Mouse (Mus musculus): ENCODE data around the gene Enpp1. TPM values are rescaled to one million over a fixed set of nuclear protein-coding genes. Genes with fewer than 3 reads are reported as not detected.
"Not testable (repeated sequence)": the region's sequence is repeated elsewhere in the genome, so short reads cannot be mapped to it uniquely, and the experiment has no call there.

Enpp1 gene
- polyA plus RNA-seq, 1 experiment: 26.9 TPM

GRCm38 (mm10) chr10:24629086-24629720 is 82.8 kb downstream of the Enpp1 start:
- TF ChIP-seq POLR2A (IDR thresholded peaks at IDR 0.05; ENCODE audit: low read depth, low read length): no peak
- TF ChIP-seq CTCF (IDR thresholded peaks at IDR 0.05; ENCODE audit: borderline replicate concordance, insufficient read depth, low read length): no peak
- Histone ChIP-seq H3K4me1 (ENCODE audit: control insufficient read depth, insufficient read depth, low read length) (no peaks in the 10 kb centered on the region), H3K4me3 (ENCODE audit: insufficient read depth, low read length) (no peak overlapping the region), H3K27ac (ENCODE audit: insufficient read depth, low read length) (no peak overlapping the region)

- no peak overlapping the region for H3K27ac ChIP-seq (ENCODE audit: insufficient read depth, low read length)
- TF ChIP-seq CTCF (IDR thresholded peaks at IDR 0.05; ENCODE audit: borderline replicate concordance, insufficient read depth, low read length) (no peak), POLR2A (IDR thresholded peaks at IDR 0.05; ENCODE audit: low read depth, low read length) (no peak)
- H3K4me1 ChIP-seq (ENCODE audit: control insufficient read depth, insufficient read depth, low read length): no peaks in the 10 kb centered on the region
- H3K4me3 ChIP-seq (ENCODE audit: insufficient read depth, low read length): no peak overlapping the region
Measured at GRCm38 (mm10) chr10:24628466-24628865, 83.5 kb downstream of the Enpp1 start.

GRCm38 (mm10) chr10:24627262-24627661 is 84.7 kb downstream of the Enpp1 start:
- H3K4me3 ChIP-seq (ENCODE audit: insufficient read depth, low read length): no peak overlapping the region
- TF ChIP-seq POLR2A (IDR thresholded peaks at IDR 0.05; ENCODE audit: low read depth, low read length) (no peak), CTCF (IDR thresholded peaks at IDR 0.05; ENCODE audit: borderline replicate concordance, insufficient read depth, low read length) (no peak)

GRCm38 (mm10) chr10:24625060-24625701 is 86.8 kb downstream of the Enpp1 start:
- TF ChIP-seq CTCF (IDR thresholded peaks at IDR 0.05; ENCODE audit: borderline replicate concordance, insufficient read depth, low read length) (peak; percentile 94), POLR2A (IDR thresholded peaks at IDR 0.05; ENCODE audit: low read depth, low read length) (no peak)
- H3K27ac ChIP-seq (ENCODE audit: insufficient read depth, low read length): no peak overlapping the region
- H3K4me1 ChIP-seq (ENCODE audit: control insufficient read depth, insufficient read depth, low read length): no peaks in the 10 kb centered on the region
- no peak overlapping the region for H3K4me3 ChIP-seq (ENCODE audit: insufficient read depth, low read length)

More at GRCm38 (mm10) chr10:24627262-24627661, 84.7 kb downstream of the Enpp1 start:
- no peak overlapping the region for H3K27ac ChIP-seq (ENCODE audit: insufficient read depth, low read length)
- no peaks in the 10 kb centered on the region for H3K4me1 ChIP-seq (ENCODE audit: control insufficient read depth, insufficient read depth, low read length)

GRCm38 (mm10) chr10:24622586-24622985 is 89.4 kb downstream of the Enpp1 start:
- Histone ChIP-seq H3K27ac (ENCODE audit: insufficient read depth, low read length) (no peak overlapping the region), H3K4me1 (ENCODE audit: control insufficient read depth, insufficient read depth, low read length) (no peaks in the 10 kb centered on the region), H3K4me3 (ENCODE audit: insufficient read depth, low read length) (no peak overlapping the region)
- TF ChIP-seq POLR2A (IDR thresholded peaks at IDR 0.05; ENCODE audit: low read depth, low read length) (no peak), CTCF (IDR thresholded peaks at IDR 0.05; ENCODE audit: borderline replicate concordance, insufficient read depth, low read length) (peak; percentile 92)

GRCm38 (mm10) chr10:24621572-24621971 is 90.4 kb downstream of the Enpp1 start:
- TF ChIP-seq POLR2A (IDR thresholded peaks at IDR 0.05; ENCODE audit: low read depth, low read length) (no peak), CTCF (IDR thresholded peaks at IDR 0.05; ENCODE audit: borderline replicate concordance, insufficient read depth, low read length) (peak; percentile 55; the same call in 1 of the 2 replicates)
- no peak overlapping the region for H3K4me3 ChIP-seq (ENCODE audit: insufficient read depth, low read length)
- no peak overlapping the region for H3K27ac ChIP-seq (ENCODE audit: insufficient read depth, low read length)
- no peaks in the 10 kb centered on the region for H3K4me1 ChIP-seq (ENCODE audit: control insufficient read depth, insufficient read depth, low read length)

- not testable (repeated sequence) for H3K4me3 ChIP-seq (ENCODE audit: insufficient read depth, low read length); H3K27ac ChIP-seq (ENCODE audit: insufficient read depth, low read length); H3K4me1 ChIP-seq (ENCODE audit: control insufficient read depth, insufficient read depth, low read length)
Measured at GRCm38 (mm10) chr10:24616572-24616971, 95.4 kb downstream of the Enpp1 start.

GRCm38 (mm10) chr10:24615799-24616198 is 96.2 kb downstream of the Enpp1 start:
- Histone ChIP-seq H3K4me3 (ENCODE audit: insufficient read depth, low read length) (no peak overlapping the region), H3K27ac (ENCODE audit: insufficient read depth, low read length) (no peak overlapping the region), H3K4me1 (ENCODE audit: control insufficient read depth, insufficient read depth, low read length) (no peaks in the 10 kb centered on the region)
- TF ChIP-seq CTCF (IDR thresholded peaks at IDR 0.05; ENCODE audit: borderline replicate concordance, insufficient read depth, low read length) (no peak), POLR2A (IDR thresholded peaks at IDR 0.05; ENCODE audit: low read depth, low read length) (no peak)

GRCm38 (mm10) chr10:24614726-24615125 is 97.2 kb downstream of the Enpp1 start:
- TF ChIP-seq POLR2A (IDR thresholded peaks at IDR 0.05; ENCODE audit: low read depth, low read length) (no peak), CTCF (IDR thresholded peaks at IDR 0.05; ENCODE audit: borderline replicate concordance, insufficient read depth, low read length) (no peak)
- Histone ChIP-seq H3K27ac (ENCODE audit: insufficient read depth, low read length) (no peak overlapping the region), H3K4me3 (ENCODE audit: insufficient read depth, low read length) (no peak overlapping the region), H3K4me1 (ENCODE audit: control insufficient read depth, insufficient read depth, low read length) (peaks cover 2% of the 10 kb centered on the region; the same call in 1 of the 2 replicates)

GRCm38 (mm10) chr10:24609766-24610165 is 102.2 kb downstream of the Enpp1 start:
- peaks cover 5% of the 10 kb centered on the region for H3K4me1 ChIP-seq (ENCODE audit: control insufficient read depth, insufficient read depth, low read length)
- H3K27ac ChIP-seq (ENCODE audit: insufficient read depth, low read length): no peak overlapping the region
- TF ChIP-seq POLR2A (IDR thresholded peaks at IDR 0.05; ENCODE audit: low read depth, low read length) (no peak), CTCF (IDR thresholded peaks at IDR 0.05; ENCODE audit: borderline replicate concordance, insufficient read depth, low read length) (no peak)

More at GRCm38 (mm10) chr10:24609766-24610165, 102.2 kb downstream of the Enpp1 start:
- no peak overlapping the region for H3K4me3 ChIP-seq (ENCODE audit: insufficient read depth, low read length)

Measured in embryonic fibroblast, embryonic 13.5 days (primary cell).